Mouse (Mus musculus) cerebellum, adult 18-20 months (tissue): ENCODE results near the gene Rp2.

Source experiments
- DNase-seq, 2 experiments: peaks; one replicate each; pipeline ENCODE4 v3.0.0; 2021

Rp2 gene

GRCm38 (mm10) chrX:20425839-20426449, 61.7 kb downstream of the Rp2 start:
- DNase-seq: peak; percentile 32 to 35
